In the genomic region with DNA sequence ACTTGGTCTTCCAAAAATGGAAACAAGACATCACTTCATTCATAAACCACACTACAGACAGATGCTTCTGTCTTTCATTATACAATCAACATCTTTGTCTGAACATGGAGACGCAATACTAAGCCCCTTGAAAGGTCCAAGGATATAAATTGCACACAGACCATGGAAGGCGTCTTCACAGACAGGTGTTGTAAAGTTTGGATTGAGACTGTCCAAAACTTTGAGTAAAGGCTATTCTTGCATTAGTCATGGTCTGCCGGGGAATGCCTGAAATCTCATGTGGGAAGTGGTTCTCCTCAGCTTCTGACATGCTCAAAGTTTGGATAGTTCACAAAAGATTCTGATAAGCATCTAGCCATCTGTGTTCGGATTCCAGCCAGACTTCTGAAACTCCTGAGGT, we compare ENCODE assay signal across 35 mouse cellular contexts.
"Had no signal": no experiment of that assay in that cellular context is flagged by ENCODE, and none has a peak within 500 bp of the region (broad histone marks: within the 10 kb centered on the region; RNA-seq: fewer than 3 reads in every experiment).

No protein-coding gene starts in this region.

- H3K27me3 ChIP-seq: heart, embryonic 12.5 days; heart, embryonic 13.5 days; heart, embryonic 15.5 days; hindbrain, embryonic 12.5 days; hindbrain, embryonic 13.5 days; hindbrain, embryonic 15.5 days; intestine, embryonic 15.5 days; kidney, embryonic 15.5 days had no signal

- DNase-seq: heart, postnatal 10 days; heart, postnatal 14 days; heart, postnatal 36 days; heart, postnatal 4 days; kidney, adult 11 months; kidney, adult 18-20 months; kidney, adult 2 months; kidney, adult 8-10 months; kidney, adult 9 months; kidney, postnatal 10 days; kidney, postnatal 14 days; kidney, postnatal 25 days; kidney, postnatal 36 days; kidney, postnatal 4 days; layer of hippocampus, adult 9-11 months; layer of hippocampus, postnatal 36 days had no signal

- H3K4me3 ChIP-seq: heart, embryonic 12.5 days; heart, embryonic 13.5 days; heart, embryonic 15.5 days; hindbrain, embryonic 10.5 days; hindbrain, embryonic 12.5 days; hindbrain, embryonic 13.5 days; hindbrain, embryonic 15.5 days; intestine, embryonic 15.5 days; kidney, embryonic 15.5 days; layer of hippocampus, adult 2 months; left cerebral cortex, adult 2 months had no signal

- H3K4me1 ChIP-seq: heart, embryonic 12.5 days; heart, embryonic 13.5 days; heart, embryonic 15.5 days; hindbrain, embryonic 10.5 days; hindbrain, embryonic 12.5 days; hindbrain, embryonic 13.5 days; hindbrain, embryonic 15.5 days; intestine, embryonic 15.5 days; kidney, embryonic 15.5 days had no signal

- H3K4me2 ChIP-seq: heart, embryonic 11.5 days; heart, embryonic 12.5 days; heart, embryonic 13.5 days; heart, embryonic 15.5 days; hindbrain, embryonic 12.5 days; hindbrain, embryonic 13.5 days; hindbrain, embryonic 14.5 days; hindbrain, embryonic 15.5 days; intestine, embryonic 15.5 days; kidney, embryonic 15.5 days had no signal

- ATAC-seq: hindbrain, embryonic 16.5 days; hindbrain, postnatal 0 days; inflammation-experienced regulatory T-cells, adult 6 months; intestine, embryonic 15.5 days; intestine, embryonic 16.5 days; intestine, postnatal 0 days had no signal

- H3K9ac ChIP-seq: heart, embryonic 12.5 days; heart, embryonic 13.5 days; heart, embryonic 15.5 days; hindbrain, embryonic 12.5 days; hindbrain, embryonic 13.5 days; hindbrain, embryonic 14.5 days; hindbrain, embryonic 15.5 days; intestine, embryonic 15.5 days; kidney, embryonic 15.5 days had no signal

- H3K36me3 ChIP-seq: heart, embryonic 12.5 days; heart, embryonic 13.5 days; heart, embryonic 15.5 days; hindbrain, embryonic 10.5 days; hindbrain, embryonic 12.5 days; hindbrain, embryonic 13.5 days; hindbrain, embryonic 15.5 days; intestine, embryonic 15.5 days; kidney, embryonic 15.5 days had no signal

- H3K9me3 ChIP-seq: heart, embryonic 12.5 days; heart, embryonic 13.5 days; heart, embryonic 15.5 days; hindbrain, embryonic 10.5 days; hindbrain, embryonic 12.5 days; hindbrain, embryonic 13.5 days; hindbrain, embryonic 15.5 days; intestine, embryonic 15.5 days; kidney, embryonic 15.5 days had no signal

- H3K27ac ChIP-seq: heart, embryonic 13.5 days; heart, embryonic 15.5 days; hindbrain, embryonic 10.5 days; hindbrain, embryonic 12.5 days; hindbrain, embryonic 13.5 days; hindbrain, embryonic 14.5 days; hindbrain, embryonic 15.5 days; hindbrain, postnatal 0 days; intestine, embryonic 15.5 days; kidney, embryonic 15.5 days; kidney, postnatal 0 days; layer of hippocampus, adult 2 months; left cerebral cortex, adult 2 months had no signal
